Mouse (Mus musculus) midbrain, embryonic 11.5 days (tissue): Measurements from ENCODE around the gene Galk2. TPM values are rescaled to one million over a fixed set of nuclear protein-coding genes. Genes with fewer than 3 reads are reported as not detected.

Source experiments
- ATAC-seq: fragments of 200-750 bp; cut with Nextera tagmentation; 2 replicates; pipeline ENCODE4 v1.8.0; 2017; ENCODE audit warnings: moderate TSS enrichment, moderate library complexity; ENCODE audit not compliant: low FRiP score
- DNase-seq: peaks from one replicate; pipeline ENCODE4 v3.0.0; 2015; ENCODE audit warnings: low spot score; ENCODE audit errors: missing footprints
- H3K27ac ChIP-seq: fragments of 300-500 bp; sonication (generic); 2 replicates; pipeline ENCODE4 v1.5.1; 2014; ENCODE audit warnings: low read depth, low read length
- H3K27me3 ChIP-seq: fragments of 300-500 bp; sonication (generic); 2 replicates; pipeline ENCODE4 v1.6.1; 2014; ENCODE audit warnings: mild to moderate bottlenecking, low read length, moderate library complexity, mixed read lengths; ENCODE audit not compliant: control insufficient read depth, insufficient read depth
- H3K36me3 ChIP-seq: fragments of 300-500 bp; sonication (generic); 2 replicates; pipeline ENCODE4 v1.6.1; 2014; ENCODE audit warnings: mild to moderate bottlenecking, low read length, moderate library complexity, mixed read lengths; ENCODE audit not compliant: control insufficient read depth, insufficient read depth
- H3K4me1 ChIP-seq: fragments of 300-500 bp; sonication (generic); 2 replicates; pipeline ENCODE4 v1.6.1; 2014; ENCODE audit warnings: low read length; ENCODE audit not compliant: control insufficient read depth, insufficient read depth
- H3K4me2 ChIP-seq: fragments of 300-500 bp; sonication (generic); 2 replicates; pipeline ENCODE4 v1.6.1; 2014; ENCODE audit warnings: mild to moderate bottlenecking, moderate library complexity
- H3K4me3 ChIP-seq: fragments of 300-500 bp; sonication (generic); 2 replicates; pipeline ENCODE4 v1.5.1; 2014; ENCODE audit warnings: low read depth, low read length
- H3K9ac ChIP-seq: fragments of 300-500 bp; sonication (generic); 2 replicates; pipeline ENCODE4 v1.6.1; 2014; ENCODE audit warnings: low read length
- H3K9me3 ChIP-seq: fragments of 300-500 bp; sonication (generic); 2 replicates; pipeline ENCODE4 v1.6.1; 2016; ENCODE audit warnings: low read length; ENCODE audit not compliant: control insufficient read depth
- WGBS: fragments of 180-500 bp; shearing (Covaris S2); extraction: QIAGEN DNeasy Blood & Tissue Kit; methylation state at CpG from one replicate; pipeline ENCODE4 v1.1.7; 2014; 5-methylcytosine and 5-hydroxymethylcytosine counted together
- polyA plus RNA-seq: library from polyadenylated mRNA; unstranded; fragments of >200 nt; fragmentation: Nextera tagmentation; extraction: Ambion mirVana; gene quantifications from 2 replicates; pipeline ENCODE4 v1.2.1, GENCODE M21; 2014

The Galk2 gene
- polyA plus RNA-seq, 1 experiment from 2014 or later, result 26.9 TPM

DNA sequence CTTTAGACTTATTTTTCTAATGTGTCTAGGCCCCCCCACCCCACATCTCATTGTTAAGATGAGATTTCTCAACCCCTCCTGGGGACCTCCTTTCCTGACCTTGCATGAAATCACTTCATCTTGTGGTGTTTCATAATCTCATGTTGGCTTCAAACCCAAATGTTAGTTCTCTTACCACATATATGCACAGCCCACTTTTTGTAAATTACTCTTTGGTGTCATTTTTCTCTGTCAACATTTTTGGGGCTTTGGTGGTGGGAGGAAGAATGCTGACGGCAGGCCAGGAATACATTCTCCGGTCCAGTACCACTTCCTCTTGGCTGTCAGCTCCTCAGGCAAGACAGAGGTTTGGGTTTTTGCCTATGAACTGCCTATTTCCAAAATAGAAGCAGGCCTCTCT is 71.0 kb downstream of the Galk2 start:
- Histone ChIP-seq H3K27ac (no peak overlapping the region), H3K9ac (no peak overlapping the region)

GRCm38 (mm10) chr2:125931193-125931592 is 72.3 kb downstream of the Galk2 start:
- ATAC-seq (no peak), DNase-seq (no peak)
- H3K36me3 ChIP-seq, result no peaks in the 10 kb centered on the region; the same call in 1 of the 2 replicates
- no peak overlapping the region for H3K27ac ChIP-seq
- no peak overlapping the region for H3K4me2 ChIP-seq
- no peak overlapping the region for H3K4me3 ChIP-seq
- no peaks in the 10 kb centered on the region for H3K27me3 ChIP-seq
- no peaks in the 10 kb centered on the region for H3K9me3 ChIP-seq
- no peaks in the 10 kb centered on the region for H3K4me1 ChIP-seq
- WGBS, result 79% methylated on average over 5 of the region's 5 CpGs
- H3K9ac ChIP-seq, result no peak overlapping the region

More for the DNA sequence above, 71.0 kb downstream of the Galk2 start:
- H3K4me3 ChIP-seq, result no peak overlapping the region
- H3K27me3 ChIP-seq, result no peaks in the 10 kb centered on the region
- DNase-seq, result no peak
- no peaks in the 10 kb centered on the region for H3K4me1 ChIP-seq
- WGBS, result 94% methylated on average over 2 of the region's 2 CpGs
- no peaks in the 10 kb centered on the region; the same call in 1 of the 2 replicates for H3K36me3 ChIP-seq
- H3K9me3 ChIP-seq, result no peaks in the 10 kb centered on the region
- ATAC-seq, result no peak
- H3K4me2 ChIP-seq, result no peak overlapping the region

GRCm38 (mm10) chr2:125932734-125933133 is 73.8 kb downstream of the Galk2 start:
- Histone ChIP-seq H3K9ac (no peak overlapping the region), H3K4me3 (no peak overlapping the region), H3K4me1 (no peaks in the 10 kb centered on the region), H3K27me3 (no peaks in the 10 kb centered on the region), H3K9me3 (no peaks in the 10 kb centered on the region), H3K27ac (no peak overlapping the region), H3K36me3 (no peaks in the 10 kb centered on the region; the same call in 1 of the 2 replicates), H3K4me2 (no peak overlapping the region)
- DNase-seq, result no peak
- no peak for ATAC-seq

GRCm38 (mm10) chr2:125933977-125934376 is 75.1 kb downstream of the Galk2 start:
- Histone ChIP-seq H3K27ac (no peak overlapping the region), H3K9me3 (no peaks in the 10 kb centered on the region), H3K27me3 (no peaks in the 10 kb centered on the region), H3K9ac (no peak overlapping the region), H3K4me2 (no peak overlapping the region), H3K4me3 (no peak overlapping the region), H3K36me3 (no peaks in the 10 kb centered on the region; the same call in 1 of the 2 replicates), H3K4me1 (no peaks in the 10 kb centered on the region)
- DNase-seq, result no peak
- ATAC-seq, result no peak
- WGBS, result 79% methylated on average over 3 of the region's 3 CpGs

- ATAC-seq (no peak), DNase-seq (no peak)
- no peaks in the 10 kb centered on the region for H3K27me3 ChIP-seq
- H3K4me2 ChIP-seq, result no peak overlapping the region
- H3K27ac ChIP-seq, result no peak overlapping the region
- H3K36me3 ChIP-seq, result no peaks in the 10 kb centered on the region; the same call in 1 of the 2 replicates
- H3K9ac ChIP-seq, result no peak overlapping the region
- H3K4me3 ChIP-seq, result no peak overlapping the region
- no peaks in the 10 kb centered on the region for H3K4me1 ChIP-seq
- WGBS, result 52% methylated on average over 5 of the region's 5 CpGs
- no peaks in the 10 kb centered on the region for H3K9me3 ChIP-seq
Observed at GRCm38 (mm10) chr2:125936396-125936795, 77.5 kb downstream of the Galk2 start.

DNA sequence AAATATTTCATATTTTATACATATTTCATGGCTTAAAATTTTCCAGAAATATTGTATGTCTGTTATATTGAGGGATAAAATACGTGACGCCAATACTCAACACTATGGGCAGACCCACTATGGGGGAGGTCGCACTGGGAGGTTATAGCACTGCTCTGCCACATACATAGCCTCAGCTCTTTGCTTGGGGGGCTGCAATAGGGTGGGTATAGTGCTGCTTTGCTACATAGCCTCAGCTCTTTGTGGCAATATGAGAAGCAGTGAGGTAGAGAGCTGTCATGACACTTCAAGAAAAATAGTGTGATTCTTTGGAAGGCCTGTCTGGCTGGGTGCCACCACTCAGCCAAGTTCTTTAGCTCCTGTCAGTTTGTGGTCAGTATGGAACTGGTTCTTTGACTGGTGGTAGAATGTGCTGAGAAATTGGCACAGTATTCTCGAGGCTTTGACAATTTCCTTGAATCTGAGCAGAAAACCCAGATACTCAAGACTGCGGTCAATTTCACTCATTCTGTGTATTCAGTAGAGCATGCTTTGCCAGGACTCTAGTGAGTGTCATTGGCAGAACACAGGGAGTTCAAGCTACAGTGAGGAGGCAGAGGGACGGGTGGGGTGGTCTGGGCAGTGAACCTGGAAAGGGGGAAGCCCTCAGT is 80.2 kb downstream of the Galk2 start:
- DNase-seq, result no peak
- Histone ChIP-seq H3K27ac (no peak overlapping the region), H3K4me3 (no peak overlapping the region), H3K9me3 (no peaks in the 10 kb centered on the region), H3K4me2 (no peak overlapping the region), H3K27me3 (no peaks in the 10 kb centered on the region), H3K36me3 (no peaks in the 10 kb centered on the region), H3K9ac (no peak overlapping the region), H3K4me1 (no peaks in the 10 kb centered on the region)
- no peak for ATAC-seq
- 91% methylated on average over 6 of the region's 6 CpGs for WGBS

DNA sequence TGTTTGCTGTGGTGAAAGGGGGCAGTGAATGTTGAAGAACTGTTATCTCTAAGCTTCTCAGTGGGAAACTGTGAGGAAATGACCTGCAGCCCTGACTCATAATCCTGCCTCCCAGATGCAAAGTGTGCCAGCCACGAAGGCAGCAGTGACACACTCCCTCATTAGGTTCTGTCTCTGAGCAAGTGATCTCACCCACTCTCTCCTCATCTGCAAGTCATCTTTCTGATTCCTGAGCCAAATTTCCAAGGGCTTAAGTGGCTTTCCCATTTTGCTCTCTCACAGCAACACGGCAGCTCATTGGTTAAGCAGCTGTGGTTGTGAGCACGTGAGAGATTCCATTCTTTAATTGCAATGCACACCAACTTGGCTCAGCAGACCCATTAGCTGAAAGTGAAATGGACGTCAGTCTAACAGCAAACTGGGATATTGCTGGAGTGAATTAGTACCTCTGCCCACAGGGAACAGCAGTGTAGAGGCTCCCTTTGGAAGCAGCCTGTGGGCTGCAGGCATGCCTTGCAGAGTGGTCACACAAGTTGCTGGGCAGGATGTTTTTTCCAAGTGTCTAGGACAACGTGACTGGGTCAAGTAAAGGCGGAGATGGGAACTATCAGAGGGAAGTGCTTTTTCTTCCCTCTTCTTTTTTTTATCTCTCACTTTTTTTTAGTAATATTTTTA is 82.3 kb downstream of the Galk2 start:
- Histone ChIP-seq H3K4me2 (no peak overlapping the region), H3K36me3 (no peaks in the 10 kb centered on the region), H3K27me3 (no peaks in the 10 kb centered on the region), H3K27ac (no peak overlapping the region), H3K4me3 (no peak overlapping the region), H3K9ac (no peak overlapping the region), H3K9me3 (no peaks in the 10 kb centered on the region), H3K4me1 (no peaks in the 10 kb centered on the region)
- no peak for ATAC-seq
- 79% methylated on average over 6 of the region's 6 CpGs for WGBS
- no peak for DNase-seq

DNA sequence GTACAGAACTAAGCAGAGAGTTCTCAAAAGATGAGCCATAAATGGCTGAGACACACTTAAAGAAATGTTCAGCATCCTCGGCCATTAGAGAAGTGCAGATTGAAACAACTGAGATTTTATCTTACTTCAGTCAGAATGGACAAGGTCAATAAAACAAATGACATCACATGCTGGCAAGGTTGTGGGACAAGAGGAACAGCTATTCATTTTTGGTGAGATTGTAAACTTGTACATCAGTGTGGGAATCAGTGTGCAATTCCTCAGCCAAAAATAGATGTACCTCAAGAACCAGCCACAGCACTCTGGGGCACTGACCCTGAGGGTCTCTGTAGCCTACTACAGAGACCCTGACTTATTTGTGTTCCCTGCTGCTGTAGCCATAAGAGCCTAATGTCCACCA is 84.4 kb downstream of the Galk2 start:
- H3K4me1 ChIP-seq, result no peaks in the 10 kb centered on the region
- whole genome bisulfite sequencing, result 90% methylated on average over 1 of the region's 1 CpGs

GRCm38 (mm10) chr2:125948195-125948594 is 89.3 kb downstream of the Galk2 start:
- Histone ChIP-seq H3K4me2 (no peak overlapping the region), H3K4me3 (no peak overlapping the region), H3K9me3 (no peaks in the 10 kb centered on the region), H3K27ac (no peak overlapping the region), H3K27me3 (no peaks in the 10 kb centered on the region), H3K9ac (no peak overlapping the region), H3K4me1 (no peaks in the 10 kb centered on the region), H3K36me3 (no peaks in the 10 kb centered on the region)
- ATAC-seq (no peak), DNase-seq (no peak)
- WGBS, result 90% methylated on average over 2 of the region's 2 CpGs

More for the DNA sequence above, 84.4 kb downstream of the Galk2 start:
- DNase-seq (no peak), ATAC-seq (no peak)
- no peak overlapping the region for H3K9ac ChIP-seq
- no peak overlapping the region for H3K4me2 ChIP-seq
- no peaks in the 10 kb centered on the region for H3K27me3 ChIP-seq
- H3K36me3 ChIP-seq, result no peaks in the 10 kb centered on the region
- H3K4me3 ChIP-seq, result no peak overlapping the region
- H3K9me3 ChIP-seq, result no peaks in the 10 kb centered on the region
- H3K27ac ChIP-seq, result no peak overlapping the region
